Mouse (Mus musculus): Measurements from ENCODE around the gene Pdzd8. TPM values are rescaled to one million over a fixed set of nuclear protein-coding genes. Genes with fewer than 3 reads are reported as not detected.

The Pdzd8 gene
- polyA plus RNA-seq, 1 experiment, result 5.1 TPM

GRCm38 (mm10) chr19:59282001-59282400 is 63.6 kb downstream of the Pdzd8 start:
- Histone ChIP-seq H3K4me1 (ENCODE audit: control insufficient read depth, insufficient read depth, insufficient read length) (no peaks in the 10 kb centered on the region), H3K36me3 (ENCODE audit: control insufficient read depth, insufficient read depth, low read length) (no peaks in the 10 kb centered on the region), H3K27ac (ENCODE audit: insufficient read depth, low read length) (no peak overlapping the region), H3K27me3 (ENCODE audit: control insufficient read depth, insufficient read depth, low read length) (no peaks in the 10 kb centered on the region), H3K4me3 (ENCODE audit: extremely low read depth, insufficient read depth, insufficient read length) (no peak overlapping the region)
- TF ChIP-seq CTCF (IDR thresholded peaks at IDR 0.05; ENCODE audit: extremely low read depth, insufficient read depth, insufficient read length, insufficient replicate concordance) (no peak), POLR2A (IDR thresholded peaks at IDR 0.05; ENCODE audit: low read depth, low read length) (no peak)
- 87% methylated on average over 3 of the region's 3 CpGs for WGBS
- DNase-seq (ENCODE audit: low read depth in 1 of 2, low spot score in 2 of 2), result no peak

- DNase-seq (ENCODE audit: low read depth in 1 of 2, low spot score in 2 of 2), result no peak
Observed at GRCm38 (mm10) chr19:59280841-59281240, 64.7 kb downstream of the Pdzd8 start.

GRCm38 (mm10) chr19:59276354-59276753 is 69.2 kb downstream of the Pdzd8 start:
- Histone ChIP-seq H3K27me3 (ENCODE audit: control insufficient read depth, insufficient read depth, low read length) (no peaks in the 10 kb centered on the region), H3K36me3 (ENCODE audit: control insufficient read depth, insufficient read depth, low read length) (no peaks in the 10 kb centered on the region), H3K4me3 (ENCODE audit: extremely low read depth, insufficient read depth, insufficient read length) (no peak overlapping the region), H3K27ac (ENCODE audit: insufficient read depth, low read length) (no peak overlapping the region), H3K4me1 (ENCODE audit: control insufficient read depth, insufficient read depth, insufficient read length) (no peaks in the 10 kb centered on the region)
- WGBS, result 91% methylated on average over 7 of the region's 7 CpGs
- TF ChIP-seq CTCF (IDR thresholded peaks at IDR 0.05; ENCODE audit: extremely low read depth, insufficient read depth, insufficient read length, insufficient replicate concordance) (no peak), POLR2A (IDR thresholded peaks at IDR 0.05; ENCODE audit: low read depth, low read length) (no peak)
- DNase-seq (ENCODE audit: low read depth in 1 of 2, low spot score in 2 of 2), result no peak

More at GRCm38 (mm10) chr19:59280841-59281240, 64.7 kb downstream of the Pdzd8 start:
- H3K27me3 ChIP-seq (ENCODE audit: control insufficient read depth, insufficient read depth, low read length), result no peaks in the 10 kb centered on the region
- TF ChIP-seq CTCF (IDR thresholded peaks at IDR 0.05; ENCODE audit: extremely low read depth, insufficient read depth, insufficient read length, insufficient replicate concordance) (no peak), POLR2A (IDR thresholded peaks at IDR 0.05; ENCODE audit: low read depth, low read length) (no peak)
- H3K36me3 ChIP-seq (ENCODE audit: control insufficient read depth, insufficient read depth, low read length), result no peaks in the 10 kb centered on the region
- H3K4me3 ChIP-seq (ENCODE audit: extremely low read depth, insufficient read depth, insufficient read length), result no peak overlapping the region
- H3K27ac ChIP-seq (ENCODE audit: insufficient read depth, low read length), result no peak overlapping the region
- no peaks in the 10 kb centered on the region for H3K4me1 ChIP-seq (ENCODE audit: control insufficient read depth, insufficient read depth, insufficient read length)

- no peak for TF ChIP-seq POLR2A (IDR thresholded peaks at IDR 0.05; ENCODE audit: low read depth, low read length)
- TF ChIP-seq CTCF (IDR thresholded peaks at IDR 0.05; ENCODE audit: extremely low read depth, insufficient read depth, insufficient read length, insufficient replicate concordance), result no peak
- WGBS, result 94% methylated on average over 7 of the region's 7 CpGs
- no peak overlapping the region for H3K4me3 ChIP-seq (ENCODE audit: extremely low read depth, insufficient read depth, insufficient read length)
- DNase-seq (ENCODE audit: low read depth in 1 of 2, low spot score in 2 of 2), result no peak
- H3K27me3 ChIP-seq (ENCODE audit: control insufficient read depth, insufficient read depth, low read length), result no peaks in the 10 kb centered on the region
- H3K27ac ChIP-seq (ENCODE audit: insufficient read depth, low read length), result no peak overlapping the region
- no peaks in the 10 kb centered on the region for H3K36me3 ChIP-seq (ENCODE audit: control insufficient read depth, insufficient read depth, low read length)
- no peaks in the 10 kb centered on the region for H3K4me1 ChIP-seq (ENCODE audit: control insufficient read depth, insufficient read depth, insufficient read length)
Observed at GRCm38 (mm10) chr19:59273190-59273589, 72.4 kb downstream of the Pdzd8 start.

GRCm38 (mm10) chr19:59267417-59267963 is 78.1 kb downstream of the Pdzd8 start:
- no peaks in the 10 kb centered on the region for H3K27me3 ChIP-seq (ENCODE audit: control insufficient read depth, insufficient read depth, low read length)
- no peak overlapping the region for H3K27ac ChIP-seq (ENCODE audit: insufficient read depth, low read length)
- no peaks in the 10 kb centered on the region for H3K36me3 ChIP-seq (ENCODE audit: control insufficient read depth, insufficient read depth, low read length)
- TF ChIP-seq CTCF (IDR thresholded peaks at IDR 0.05; ENCODE audit: extremely low read depth, insufficient read depth, insufficient read length, insufficient replicate concordance), result no peak
- no peak for TF ChIP-seq POLR2A (IDR thresholded peaks at IDR 0.05; ENCODE audit: low read depth, low read length)
- no peaks in the 10 kb centered on the region for H3K4me1 ChIP-seq (ENCODE audit: control insufficient read depth, insufficient read depth, insufficient read length)
- 20% methylated on average over 5 of the region's 5 CpGs for WGBS
- no peak for DNase-seq (ENCODE audit: low read depth in 1 of 2, low spot score in 2 of 2)
- no peak overlapping the region for H3K4me3 ChIP-seq (ENCODE audit: extremely low read depth, insufficient read depth, insufficient read length)

GRCm38 (mm10) chr19:59265907-59266306 is 79.7 kb downstream of the Pdzd8 start:
- no peak for DNase-seq (ENCODE audit: low read depth in 1 of 2, low spot score in 2 of 2)
- Histone ChIP-seq H3K27me3 (ENCODE audit: control insufficient read depth, insufficient read depth, low read length) (no peaks in the 10 kb centered on the region), H3K36me3 (ENCODE audit: control insufficient read depth, insufficient read depth, low read length) (no peaks in the 10 kb centered on the region), H3K4me3 (ENCODE audit: extremely low read depth, insufficient read depth, insufficient read length) (no peak overlapping the region), H3K4me1 (ENCODE audit: control insufficient read depth, insufficient read depth, insufficient read length) (peaks cover 2% of the 10 kb centered on the region; the same call in 1 of the 2 replicates), H3K27ac (ENCODE audit: insufficient read depth, low read length) (no peak overlapping the region)
- 85% methylated on average over 6 of the region's 6 CpGs for WGBS
- TF ChIP-seq CTCF (IDR thresholded peaks at IDR 0.05; ENCODE audit: extremely low read depth, insufficient read depth, insufficient read length, insufficient replicate concordance) (no peak), POLR2A (IDR thresholded peaks at IDR 0.05; ENCODE audit: low read depth, low read length) (no peak)

- TF ChIP-seq CTCF (IDR thresholded peaks at IDR 0.05; ENCODE audit: extremely low read depth, insufficient read depth, insufficient read length, insufficient replicate concordance) (no peak), POLR2A (IDR thresholded peaks at IDR 0.05; ENCODE audit: low read depth, low read length) (no peak)
- DNase-seq (ENCODE audit: low read depth in 1 of 2, low spot score in 2 of 2), result no peak
- Histone ChIP-seq H3K27me3 (ENCODE audit: control insufficient read depth, insufficient read depth, low read length) (no peaks in the 10 kb centered on the region), H3K4me1 (ENCODE audit: control insufficient read depth, insufficient read depth, insufficient read length) (peaks cover 2% of the 10 kb centered on the region; the same call in 1 of the 2 replicates), H3K36me3 (ENCODE audit: control insufficient read depth, insufficient read depth, low read length) (no peaks in the 10 kb centered on the region), H3K4me3 (ENCODE audit: extremely low read depth, insufficient read depth, insufficient read length) (no peak overlapping the region), H3K27ac (ENCODE audit: insufficient read depth, low read length) (no peak overlapping the region)
- WGBS, result 85% methylated on average over 9 of the region's 9 CpGs
Observed at GRCm38 (mm10) chr19:59264838-59265532, 80.6 kb downstream of the Pdzd8 start.

Measured in spleen, adult 2 months (tissue).